Mouse (Mus musculus) small intestine, adult 2 months (tissue): ENCODE results near the gene Htr2a. TPM values are rescaled to one million over a fixed set of nuclear protein-coding genes. Genes with fewer than 3 reads are reported as not detected.

Experiments used
- H3K27ac ChIP-seq: fragments of 200-500 bp; 2 replicates; pipeline ENCODE4 v1.5.1; 2012; ENCODE audit warnings: low read depth, low read length, control low read depth, inconsistent platforms; ENCODE audit not compliant: insufficient read depth
- H3K27me3 ChIP-seq: fragments of 200-500 bp; 2 replicates; pipeline ENCODE4 v1.6.1; 2012; ENCODE audit warnings: mild to moderate bottlenecking, moderate library complexity, low read length, inconsistent platforms; ENCODE audit not compliant: control insufficient read depth, insufficient read depth
- H3K36me3 ChIP-seq: fragments of 200-500 bp; 2 replicates; pipeline ENCODE4 v1.6.1; 2012; ENCODE audit warnings: mild to moderate bottlenecking, low read length, control low read depth, inconsistent platforms; ENCODE audit not compliant: control insufficient read depth, insufficient read depth
- H3K4me1 ChIP-seq: fragments of 200-500 bp; 2 replicates; pipeline ENCODE4 v1.6.1; 2012; ENCODE audit warnings: low read length, inconsistent platforms, mixed read lengths; ENCODE audit not compliant: control insufficient read depth, insufficient read depth, insufficient read length
- H3K4me3 ChIP-seq: fragments of 200-500 bp; 2 replicates; pipeline ENCODE4 v1.5.1; 2012; ENCODE audit warnings: low read depth, mild to moderate bottlenecking, control low read depth, inconsistent platforms, low read length, moderate library complexity
- CTCF ChIP-seq: fragments of 200-500 bp; IDR thresholded peaks from 2 replicates; pipeline ENCODE4 v1.5.1; 2012; ENCODE audit warnings: low read depth, mild to moderate bottlenecking, control low read depth, inconsistent platforms, low read length, moderate library complexity, mixed read lengths; ENCODE audit not compliant: insufficient replicate concordance, insufficient read length; ENCODE audit errors: extremely low read depth
- POLR2A ChIP-seq: fragments of 200-500 bp; IDR thresholded peaks from 2 replicates; pipeline ENCODE4 v1.6.1; 2012; ENCODE audit warnings: low read depth, mild to moderate bottlenecking, control low read depth, inconsistent platforms, low read length, moderate library complexity
- WGBS: fragments of 180-500 bp; shearing (Covaris S2); methylation state at CpG from one replicate; pipeline ENCODE4 v1.1.7; 2018; 5-methylcytosine and 5-hydroxymethylcytosine counted together
- polyA plus RNA-seq: library from polyadenylated mRNA; depleted of rRNA; stranded (reverse); fragments of >200 nt; gene quantifications from 2 replicates; pipeline ENCODE4 v1.2.3, GENCODE M21; 2012; rRNA removed

Gene Htr2a
- polyA plus RNA-seq, 1 experiment = 0.03 TPM

DNA sequence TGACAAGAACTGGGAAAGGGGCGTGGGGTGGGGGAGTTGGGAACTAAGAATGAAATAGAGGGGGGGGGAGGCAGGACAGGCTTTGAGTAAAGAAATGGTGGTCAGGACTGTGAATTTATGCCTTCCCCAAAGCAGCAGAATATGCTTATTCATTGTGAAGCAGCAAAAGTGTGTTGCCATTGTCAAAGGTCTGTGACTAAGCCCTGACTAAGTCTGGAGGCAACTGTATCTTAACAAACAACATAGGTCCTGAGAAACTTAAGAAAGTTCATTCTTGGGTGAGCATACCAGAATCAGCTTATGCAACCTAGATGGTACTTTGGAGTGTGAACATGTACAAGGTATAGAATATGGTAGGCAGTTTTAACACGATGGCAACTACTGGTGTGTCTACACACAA, 92.8 kb downstream of the Htr2a start:
- 44% methylated on average over 2 of the region's 2 CpGs for WGBS
- Histone ChIP-seq H3K27ac (no peak overlapping the region), H3K27me3 (no peaks in the 10 kb centered on the region), H3K4me1 (peaks cover 4% of the 10 kb centered on the region), H3K4me3 (no peak overlapping the region), H3K36me3 (peaks cover 19% of the 10 kb centered on the region)
- TF ChIP-seq POLR2A = no peak
- no peak for TF ChIP-seq CTCF

DNA sequence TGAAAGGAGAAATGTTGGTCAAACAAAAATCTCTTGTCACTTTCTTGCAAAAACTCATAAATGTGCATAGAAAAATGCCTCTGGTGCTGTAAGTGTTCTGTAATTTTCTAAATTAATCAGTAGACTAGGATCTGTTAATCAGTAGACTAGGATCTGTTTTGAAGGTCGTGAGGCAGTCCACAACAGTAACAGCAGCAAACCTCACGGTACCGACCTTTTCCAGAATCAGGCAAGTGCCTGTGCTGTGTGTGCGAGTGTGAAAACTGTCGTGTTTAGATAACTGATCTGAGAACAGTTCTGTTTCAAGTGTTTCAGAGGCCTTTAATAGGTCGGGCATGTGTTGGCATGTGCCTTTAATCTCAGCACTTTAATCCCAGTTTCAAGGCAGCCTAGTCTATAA, 94.8 kb downstream of the Htr2a start:
- no peaks in the 10 kb centered on the region for H3K27me3 ChIP-seq
- no peak overlapping the region for H3K4me3 ChIP-seq
- WGBS = 81% methylated on average over 6 of the region's 6 CpGs
- H3K4me1 ChIP-seq = peaks cover 4% of the 10 kb centered on the region
- H3K36me3 ChIP-seq = peaks cover 38% of the 10 kb centered on the region
- TF ChIP-seq POLR2A (no peak), CTCF (no peak)
- H3K27ac ChIP-seq = no peak overlapping the region

GRCm38 (mm10) chr14:74736850-74737249, 96.2 kb downstream of the Htr2a start:
- Histone ChIP-seq H3K36me3 (peaks cover 51% of the 10 kb centered on the region), H3K4me1 (peaks cover 4% of the 10 kb centered on the region), H3K27ac (no peak overlapping the region), H3K27me3 (no peaks in the 10 kb centered on the region), H3K4me3 (no peak overlapping the region)
- 91% methylated on average over 6 of the region's 6 CpGs for whole genome bisulfite sequencing
- TF ChIP-seq POLR2A (no peak), CTCF (no peak)

Other genes starting within 250 kb of the Htr2a start
- gene Esd, start 91.5 kb downstream of the Htr2a start, polyA plus RNA-seq = 31.8 and 40.9 TPM in 2 replicates